Mouse (Mus musculus) limb, embryonic 12.5 days (tissue): ENCODE data around the gene H2afj. TPM values are rescaled to one million over a fixed set of nuclear protein-coding genes. Genes with fewer than 3 reads are reported as not detected.
"Not testable (repeated sequence)": the region's sequence is repeated elsewhere in the genome, so short reads cannot be mapped to it uniquely, and the experiment has no call there.

Source experiments
- ATAC-seq: fragments of 200-750 bp; cut with Nextera tagmentation; 2 replicates; pipeline ENCODE4 v1.8.0; 2017; ENCODE audit warnings: low read depth, moderate TSS enrichment; ENCODE audit not compliant: insufficient number of reproducible peaks, insufficient read depth, low FRiP score, low TSS enrichment
- H3K27ac ChIP-seq: fragments of 300-500 bp; sonication (generic); 2 replicates; pipeline ENCODE4 v1.5.1; 2016; ENCODE audit warnings: mild to moderate bottlenecking, moderate library complexity
- H3K27me3 ChIP-seq: fragments of 300-500 bp; sonication (generic); 2 replicates; pipeline ENCODE4 v1.6.1; 2016; ENCODE audit warnings: mild to moderate bottlenecking, moderate library complexity
- H3K36me3 ChIP-seq: fragments of 300-500 bp; sonication (generic); 2 replicates; pipeline ENCODE4 v1.6.1; 2016; ENCODE audit warnings: mild to moderate bottlenecking, moderate library complexity
- H3K4me1 ChIP-seq: fragments of 300-500 bp; sonication (generic); replicated peaks from 2 replicates; pipeline ENCODE4 v1.6.1; 2016
- H3K4me2 ChIP-seq: fragments of 300-500 bp; sonication (generic); 2 replicates; pipeline ENCODE4 v1.6.1; 2016; ENCODE audit warnings: mild to moderate bottlenecking, moderate library complexity
- H3K4me3 ChIP-seq: fragments of 300-500 bp; sonication (generic); replicated peaks from 2 replicates; pipeline ENCODE4 v1.5.1; 2016; ENCODE audit warnings: mild to moderate bottlenecking
- H3K9ac ChIP-seq: fragments of 300-500 bp; sonication (generic); replicated peaks from 2 replicates; pipeline ENCODE4 v1.6.1; 2016; ENCODE audit warnings: mild to moderate bottlenecking, moderate library complexity
- H3K9me3 ChIP-seq: fragments of 300-500 bp; sonication (generic); 2 replicates; pipeline ENCODE4 v1.6.1; 2016; ENCODE audit warnings: mild to moderate bottlenecking, moderate library complexity
- WGBS: fragments of 180-500 bp; shearing (Covaris S2); methylation state at CpG from one replicate; pipeline ENCODE4 v1.1.7; 2016; 5-methylcytosine and 5-hydroxymethylcytosine counted together
- polyA plus RNA-seq: library from polyadenylated mRNA; unstranded; fragments of >200 nt; fragmentation: Nextera tagmentation; extraction: Ambion mirVana; gene quantifications from 2 replicates; pipeline ENCODE4 v1.2.1, GENCODE M21; 2016

H2afj gene
- polyA plus RNA-seq, 1 experiment from 2014 or later: 111 TPM

- ATAC-seq: no peak
- Histone ChIP-seq H3K27me3 (no peaks in the 10 kb centered on the region), H3K9ac (peak overlapping the region; percentile 47), H3K4me1 (peaks cover 12% of the 10 kb centered on the region), H3K4me3 (peak overlapping the region; percentile 41), H3K9me3 (no peaks in the 10 kb centered on the region), H3K36me3 (no peaks in the 10 kb centered on the region), H3K27ac (peak overlapping the region; percentile 56; the same call in 1 of the 2 replicates), H3K4me2 (peak overlapping the region; percentile 77)
- WGBS: 2% methylated on average over 23 of the region's 24 CpGs
Measured at GRCm38 (mm10) chr6:136793831-136794525, 14.1 kb upstream of the H2afj start.

GRCm38 (mm10) chr6:136795110-136795509, 12.9 kb upstream of the H2afj start:
- Histone ChIP-seq H3K4me3 (no peak overlapping the region), H3K4me1 (peaks cover 12% of the 10 kb centered on the region), H3K9me3 (no peaks in the 10 kb centered on the region), H3K27ac (no peak overlapping the region), H3K4me2 (no peak overlapping the region), H3K36me3 (no peaks in the 10 kb centered on the region), H3K27me3 (no peaks in the 10 kb centered on the region), H3K9ac (no peak overlapping the region)
- WGBS: 50% methylated on average over 1 of the region's 1 CpGs
- ATAC-seq: no peak

GRCm38 (mm10) chr6:136795850-136796249, 12.2 kb upstream of the H2afj start:
- Histone ChIP-seq H3K4me2 (no peak overlapping the region), H3K27me3 (no peaks in the 10 kb centered on the region), H3K4me1 (peaks cover 12% of the 10 kb centered on the region), H3K9ac (no peak overlapping the region), H3K9me3 (no peaks in the 10 kb centered on the region), H3K4me3 (no peak overlapping the region), H3K27ac (no peak overlapping the region), H3K36me3 (no peaks in the 10 kb centered on the region)
- WGBS: 68% methylated on average over 6 of the region's 6 CpGs
- ATAC-seq: no peak

GRCm38 (mm10) chr6:136797874-136798693, 10.0 kb upstream of the H2afj start:
- not testable (repeated sequence) for H3K9ac ChIP-seq, H3K36me3 ChIP-seq, H3K4me2 ChIP-seq, ATAC-seq, H3K9me3 ChIP-seq, H3K4me3 ChIP-seq, H3K27me3 ChIP-seq, H3K27ac ChIP-seq
- WGBS: 86% methylated on average over 3 of the region's 3 CpGs
- H3K4me1 ChIP-seq: peaks cover 12% of the 10 kb centered on the region

GRCm38 (mm10) chr6:136800710-136801109, 7.3 kb upstream of the H2afj start:
- H3K9ac ChIP-seq: no peak overlapping the region
- H3K9me3 ChIP-seq: no peaks in the 10 kb centered on the region
- no peaks in the 10 kb centered on the region for H3K27me3 ChIP-seq
- H3K4me1 ChIP-seq: peaks cover 13% of the 10 kb centered on the region
- no peak overlapping the region for H3K4me2 ChIP-seq
- 89% methylated on average over 8 of the region's 8 CpGs for WGBS
- no peak overlapping the region for H3K4me3 ChIP-seq
- H3K27ac ChIP-seq: no peak overlapping the region
- no peaks in the 10 kb centered on the region for H3K36me3 ChIP-seq
- no peak for ATAC-seq

- ATAC-seq: no peak
- WGBS: 87% methylated on average over 6 of the region's 6 CpGs
- H3K36me3 ChIP-seq: no peaks in the 10 kb centered on the region
Measured at GRCm38 (mm10) chr6:136801274-136801673, 6.8 kb upstream of the H2afj start.

GRCm38 (mm10) chr6:136803093-136803738, 4.8 kb upstream of the H2afj start:
- peak overlapping the region; percentile 63 for H3K4me3 ChIP-seq
- H3K4me2 ChIP-seq: peak overlapping the region; percentile 60
- H3K4me1 ChIP-seq: peaks cover 18% of the 10 kb centered on the region
- H3K27ac ChIP-seq: peak overlapping the region; percentile 100
- ATAC-seq: no peak
- no peaks in the 10 kb centered on the region for H3K27me3 ChIP-seq
- peak overlapping the region; percentile 96 for H3K9ac ChIP-seq
- WGBS: 19% methylated on average over 12 of the region's 12 CpGs
- H3K36me3 ChIP-seq: no peaks in the 10 kb centered on the region
- H3K9me3 ChIP-seq: no peaks in the 10 kb centered on the region

More at GRCm38 (mm10) chr6:136801274-136801673, 6.8 kb upstream of the H2afj start:
- H3K9me3 ChIP-seq: no peaks in the 10 kb centered on the region
- H3K27ac ChIP-seq: no peak overlapping the region
- H3K4me2 ChIP-seq: no peak overlapping the region
- H3K9ac ChIP-seq: no peak overlapping the region
- H3K27me3 ChIP-seq: no peaks in the 10 kb centered on the region
- no peak overlapping the region for H3K4me3 ChIP-seq
- H3K4me1 ChIP-seq: peaks cover 13% of the 10 kb centered on the region

- Histone ChIP-seq H3K4me3 (peak within 1 kb of the TSS; percentile 63), H3K4me2 (peak within 1 kb of the TSS; percentile 60), H3K27ac (peak within 1 kb of the TSS; percentile 100), H3K9ac (peak within 1 kb of the TSS; percentile 96), H3K9me3 (no peaks in the 10 kb centered on the region), H3K4me1 (peaks cover 21% of the 10 kb centered on the region), H3K36me3 (no peaks in the 10 kb centered on the region), H3K27me3 (no peaks in the 10 kb centered on the region)
- ATAC-seq: peak; percentile 58
- under 1% methylated on average over 50 of the region's 50 CpGs for WGBS
Measured at GRCm38 (mm10) chr6:136803739-136804633, 4.1 kb upstream of the H2afj start, which contains the start of gene Hist4h4. Gene Hist4h4 (minus strand): TSS chr6:136804415.

GRCm38 (mm10) chr6:136804705-136805408, 3.2 kb upstream of the H2afj start:
- 34% methylated on average over 9 of the region's 9 CpGs for WGBS

GRCm38 (mm10) chr6:136805409-136805775, 2.7 kb upstream of the H2afj start:
- peak overlapping the region; percentile 100 for H3K27ac ChIP-seq
- no peak for ATAC-seq
- H3K27me3 ChIP-seq: no peaks in the 10 kb centered on the region
- H3K9ac ChIP-seq: no peak overlapping the region
- 96% methylated on average over 1 of the region's 1 CpGs for WGBS
- no peaks in the 10 kb centered on the region for H3K9me3 ChIP-seq
- no peak overlapping the region for H3K4me3 ChIP-seq
- H3K36me3 ChIP-seq: peaks cover 2% of the 10 kb centered on the region; the same call in 1 of the 2 replicates
- no peak overlapping the region for H3K4me2 ChIP-seq
- H3K4me1 ChIP-seq: peaks cover 35% of the 10 kb centered on the region

More at GRCm38 (mm10) chr6:136804705-136805408, 3.2 kb upstream of the H2afj start:
- Histone ChIP-seq H3K9me3 (no peaks in the 10 kb centered on the region), H3K27me3 (no peaks in the 10 kb centered on the region), H3K4me3 (peak overlapping the region; percentile 63), H3K4me1 (peaks cover 30% of the 10 kb centered on the region), H3K9ac (peak overlapping the region; percentile 52; the same call in 1 of the 2 replicates), H3K27ac (peak overlapping the region; percentile 100), H3K4me2 (peak overlapping the region; percentile 60), H3K36me3 (no peaks in the 10 kb centered on the region)
- ATAC-seq: no peak
